Mouse (Mus musculus) lung, embryonic 16.5 days (tissue): ENCODE measurements around the gene Fgfr2. TPM values are rescaled to one million over a fixed set of nuclear protein-coding genes. Genes with fewer than 3 reads are reported as not detected.
"Not testable (repeated sequence)": the region's sequence is repeated elsewhere in the genome, so short reads cannot be mapped to it uniquely, and the experiment has no call there.

Experiments used
- ATAC-seq: fragments of 200-750 bp; cut with Nextera tagmentation; 2 replicates; pipeline ENCODE4 v1.8.0; 2017; ENCODE audit warnings: low read depth, mild to moderate bottlenecking, moderate library complexity
- H3K27ac ChIP-seq: fragments of 300-500 bp; sonication (generic); 2 replicates; pipeline ENCODE4 v1.5.1; 2014; ENCODE audit warnings: mild to moderate bottlenecking, control low read depth, low read length
- H3K27me3 ChIP-seq: fragments of 300-500 bp; sonication (generic); 2 replicates; pipeline ENCODE4 v1.6.1; 2014; ENCODE audit warnings: low read depth, low read length, mixed read lengths; ENCODE audit not compliant: control insufficient read depth, insufficient read depth
- H3K36me3 ChIP-seq: fragments of 300-500 bp; sonication (generic); 2 replicates; pipeline ENCODE4 v1.6.1; 2014; ENCODE audit warnings: low read length; ENCODE audit not compliant: control insufficient read depth, insufficient read depth
- H3K4me1 ChIP-seq: fragments of 300-500 bp; sonication (generic); replicated peaks from 2 replicates; pipeline ENCODE4 v1.6.1; 2014; ENCODE audit warnings: low read length, mixed read lengths; ENCODE audit not compliant: control insufficient read depth, insufficient read depth
- H3K4me2 ChIP-seq: fragments of 300-500 bp; sonication (generic); 2 replicates; pipeline ENCODE4 v1.6.1; 2014; ENCODE audit warnings: low read depth, low read length, control low read depth
- H3K4me3 ChIP-seq: fragments of 300-500 bp; sonication (generic); 2 replicates; pipeline ENCODE4 v1.5.1; 2014; ENCODE audit warnings: mild to moderate bottlenecking, low read length, control low read depth
- H3K9ac ChIP-seq: fragments of 300-500 bp; sonication (generic); 2 replicates; pipeline ENCODE4 v1.6.1; 2014; ENCODE audit warnings: low read length, control low read depth
- H3K9me3 ChIP-seq: fragments of 300-500 bp; sonication (generic); 2 replicates; pipeline ENCODE4 v1.6.1; 2016; ENCODE audit warnings: low read length; ENCODE audit not compliant: control insufficient read depth
- WGBS: fragments of 180-500 bp; shearing (Covaris S2); extraction: QIAGEN DNeasy Blood & Tissue Kit; methylation state at CpG from one replicate; pipeline ENCODE4 v1.1.7; 2014; 5-methylcytosine and 5-hydroxymethylcytosine counted together
- polyA plus RNA-seq: library from polyadenylated mRNA; unstranded; fragments of >200 nt; fragmentation: Nextera tagmentation; extraction: Ambion mirVana; gene quantifications from 2 replicates; pipeline ENCODE4 v1.2.1, GENCODE M21; 2015

The Fgfr2 gene
- polyA plus RNA-seq, 1 experiment from 2014 or later, result 175 TPM

DNA sequence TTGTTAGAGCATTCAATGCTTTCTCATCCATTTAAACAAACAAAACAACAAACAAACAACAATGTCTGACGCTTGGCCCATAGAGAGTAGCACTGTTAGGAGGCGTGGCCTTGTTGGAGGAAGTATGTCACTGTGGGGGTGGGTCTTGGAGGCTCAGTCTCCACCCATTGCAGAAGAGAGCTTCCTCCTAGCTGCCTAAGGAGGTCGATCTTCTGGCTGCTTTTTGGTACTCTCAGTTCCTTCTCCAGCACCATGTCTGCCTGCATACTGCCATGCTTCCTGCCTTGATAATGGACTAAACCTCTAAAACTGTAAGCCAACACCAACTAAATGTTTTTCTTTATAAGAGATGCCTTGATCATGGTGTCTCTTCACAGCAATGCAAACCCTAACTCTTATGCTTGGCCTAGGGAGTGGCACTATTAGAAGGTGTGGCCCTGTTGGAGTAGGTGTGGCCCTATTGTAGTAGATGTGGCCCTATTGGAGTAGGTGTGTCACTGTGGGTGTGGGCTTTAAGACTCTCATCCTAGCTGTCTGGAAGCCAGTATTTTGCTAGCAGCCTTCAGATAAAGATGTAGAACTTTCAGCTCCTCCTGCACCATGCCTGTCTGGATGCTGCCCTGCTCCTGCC is 680.9 kb downstream of the Fgfr2 start:
- not testable (repeated sequence) for H3K4me3 ChIP-seq, H3K9me3 ChIP-seq, H3K27ac ChIP-seq, H3K36me3 ChIP-seq, H3K27me3 ChIP-seq, H3K4me2 ChIP-seq, ATAC-seq, H3K4me1 ChIP-seq, H3K9ac ChIP-seq
- 80% methylated on average over 3 of the region's 3 CpGs for WGBS

DNA sequence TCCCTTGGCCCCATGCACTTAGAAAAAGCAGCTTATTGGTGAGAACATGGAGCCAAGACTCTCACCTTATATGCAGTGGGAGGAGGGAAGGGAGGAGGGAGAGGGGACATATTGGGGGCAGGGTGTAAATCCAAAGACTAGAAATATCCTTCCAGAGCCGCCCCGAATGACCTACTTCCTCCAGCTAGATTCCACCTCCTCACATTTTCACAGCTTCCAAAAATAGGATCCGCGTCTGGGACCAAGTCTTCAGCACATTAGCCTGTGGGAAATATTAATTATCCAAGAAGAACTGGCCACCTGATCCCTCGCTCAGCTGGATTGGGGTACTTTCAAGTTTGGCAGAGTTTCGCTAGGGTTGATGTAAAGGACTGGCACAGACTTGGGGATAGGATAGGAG is 683.2 kb downstream of the Fgfr2 start:
- 80% methylated on average over 6 of the region's 6 CpGs for WGBS
- Histone ChIP-seq H3K9ac (no peak overlapping the region), H3K27ac (no peak overlapping the region), H3K4me1 (peaks cover 5% of the 10 kb centered on the region; the same call in 1 of the 2 replicates), H3K36me3 (no peaks in the 10 kb centered on the region), H3K4me3 (no peak overlapping the region), H3K4me2 (no peak overlapping the region), H3K27me3 (no peaks in the 10 kb centered on the region), H3K9me3 (no peaks in the 10 kb centered on the region)
- no peak for ATAC-seq

DNA sequence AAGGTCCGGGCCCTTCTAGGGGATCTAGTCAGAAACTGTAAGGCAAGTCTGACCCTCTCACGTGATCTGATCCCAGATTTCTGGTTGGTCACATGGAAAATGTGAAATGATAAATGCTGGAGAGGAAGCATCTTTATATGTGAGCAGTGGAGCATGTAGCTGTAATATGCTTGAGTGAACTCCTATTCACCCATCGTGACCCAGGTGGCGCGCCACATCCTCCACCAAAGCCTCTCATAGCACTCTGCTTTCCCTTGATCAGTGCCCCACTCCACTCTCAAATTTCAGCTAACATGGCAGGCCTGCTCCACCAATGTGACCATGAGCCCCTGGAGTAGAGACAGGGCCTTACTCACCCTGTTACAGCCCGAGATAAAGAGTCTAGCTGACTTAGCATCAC is 685.1 kb downstream of the Fgfr2 start:
- H3K27me3 ChIP-seq, result no peaks in the 10 kb centered on the region
- H3K4me1 ChIP-seq, result no peaks in the 10 kb centered on the region
- no peak overlapping the region for H3K4me3 ChIP-seq
- H3K4me2 ChIP-seq, result no peak overlapping the region
- ATAC-seq, result no peak
- no peak overlapping the region for H3K9ac ChIP-seq
- no peak overlapping the region for H3K27ac ChIP-seq
- H3K9me3 ChIP-seq, result no peaks in the 10 kb centered on the region
- 82% methylated on average over 6 of the region's 6 CpGs for WGBS
- no peaks in the 10 kb centered on the region for H3K36me3 ChIP-seq

DNA sequence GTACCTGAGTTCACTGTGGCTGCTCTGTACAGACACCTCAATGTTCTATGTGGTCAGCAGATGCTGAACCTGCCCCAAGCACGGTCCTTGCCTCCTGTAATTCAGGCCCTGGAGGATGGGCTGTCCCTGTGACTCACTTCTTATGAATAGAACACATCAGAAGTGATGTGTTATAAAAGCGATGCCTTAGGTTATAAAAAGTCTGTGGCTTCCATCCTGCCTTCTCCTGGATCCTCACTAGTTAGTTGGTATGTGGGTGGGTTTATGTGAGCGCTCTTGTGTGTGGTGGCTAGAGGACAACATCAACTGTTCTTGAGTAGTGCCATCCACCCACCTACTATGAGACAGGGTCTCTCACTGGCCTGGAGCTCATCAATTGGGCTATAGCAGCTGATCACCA is 685.7 kb downstream of the Fgfr2 start:
- no peaks in the 10 kb centered on the region for H3K27me3 ChIP-seq
- H3K9me3 ChIP-seq, result no peaks in the 10 kb centered on the region
- no peak overlapping the region for H3K4me3 ChIP-seq
- no peak overlapping the region for H3K27ac ChIP-seq
- H3K4me2 ChIP-seq, result no peak overlapping the region
- 87% methylated on average over 3 of the region's 3 CpGs for WGBS
- no peaks in the 10 kb centered on the region for H3K36me3 ChIP-seq
- no peak for ATAC-seq
- H3K4me1 ChIP-seq, result no peaks in the 10 kb centered on the region
- H3K9ac ChIP-seq, result no peak overlapping the region

DNA sequence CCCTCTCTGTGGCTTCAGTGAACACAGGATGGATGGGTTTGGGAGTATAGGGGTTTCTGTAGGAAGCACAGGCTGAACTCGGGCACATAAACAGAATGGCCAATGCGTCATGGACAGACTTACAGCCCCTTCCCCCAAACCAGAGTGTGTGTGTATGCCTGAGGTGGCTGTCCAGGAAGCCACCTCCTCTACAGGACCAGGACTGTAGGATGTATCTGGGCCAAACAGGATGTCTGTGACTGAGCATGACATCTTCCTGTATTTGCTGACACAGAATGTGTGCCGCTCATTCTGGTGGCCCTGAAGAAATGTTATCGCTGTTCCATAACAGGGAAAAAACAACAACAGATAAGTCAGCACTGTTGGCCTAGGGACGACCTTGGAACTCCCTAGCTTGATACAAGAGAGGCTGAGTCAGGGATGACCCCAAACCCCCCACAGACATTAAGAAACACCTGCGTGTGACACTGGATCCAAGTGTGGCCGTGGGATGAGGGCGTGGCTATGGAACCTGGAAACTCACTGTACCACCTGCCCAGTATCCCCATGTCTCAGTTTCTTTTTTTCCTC is 687.6 kb downstream of the Fgfr2 start:
- 66% methylated on average over 8 of the region's 8 CpGs for WGBS
- no peaks in the 10 kb centered on the region for H3K4me1 ChIP-seq
- H3K4me3 ChIP-seq, result no peak overlapping the region
- no peaks in the 10 kb centered on the region for H3K27me3 ChIP-seq
- no peaks in the 10 kb centered on the region for H3K9me3 ChIP-seq
- no peaks in the 10 kb centered on the region for H3K36me3 ChIP-seq
- no peak overlapping the region; the same call in 1 of the 2 replicates for H3K27ac ChIP-seq
- H3K9ac ChIP-seq, result no peak overlapping the region
- no peak overlapping the region for H3K4me2 ChIP-seq
- peak; percentile 76 for ATAC-seq

DNA sequence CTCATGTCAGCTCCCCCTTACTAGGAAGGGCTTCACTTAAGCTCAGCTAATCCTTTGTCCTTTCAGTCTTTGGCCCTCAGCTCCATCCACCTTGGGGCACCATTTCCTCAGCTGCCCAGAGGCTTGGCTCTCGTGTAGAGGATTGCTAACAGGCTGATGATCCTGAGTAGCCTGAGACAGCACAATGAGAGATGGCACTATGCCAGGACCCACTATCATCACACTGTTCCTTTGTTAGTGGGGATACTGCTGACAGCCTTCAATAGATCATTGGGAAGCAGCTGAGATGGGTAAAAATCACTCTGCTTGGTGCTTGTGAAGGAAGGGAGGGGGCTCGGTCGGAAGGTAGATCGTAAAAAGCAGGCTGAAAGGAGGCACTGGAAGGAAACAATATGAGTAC is 693.8 kb downstream of the Fgfr2 start:
- Histone ChIP-seq H3K9me3 (no peaks in the 10 kb centered on the region), H3K27me3 (no peaks in the 10 kb centered on the region), H3K4me2 (no peak overlapping the region), H3K4me1 (no peaks in the 10 kb centered on the region), H3K9ac (no peak overlapping the region), H3K4me3 (no peak overlapping the region), H3K36me3 (no peaks in the 10 kb centered on the region), H3K27ac (no peak overlapping the region)
- ATAC-seq, result no peak; the same call in 1 of the 2 replicates
- 52% methylated on average over 4 of the region's 4 CpGs for WGBS

DNA sequence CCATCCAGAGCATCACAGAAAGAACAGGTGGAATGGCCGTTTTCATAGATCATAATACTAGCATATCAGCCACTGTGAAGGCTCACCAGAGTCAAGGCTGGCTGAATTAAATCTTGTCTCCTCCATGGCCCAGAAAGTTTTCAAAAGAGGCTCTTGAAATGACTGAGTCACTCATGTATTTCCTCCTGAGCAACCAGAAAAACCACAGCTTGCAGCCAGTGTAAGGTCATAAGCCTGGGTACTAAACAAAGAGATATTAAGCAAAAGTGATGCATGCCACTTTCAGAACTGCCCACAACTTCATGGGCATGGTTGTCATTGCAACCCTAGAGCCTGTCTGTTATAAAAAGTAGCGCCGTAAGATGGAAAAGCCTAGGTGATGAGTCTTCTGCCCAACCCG is 694.8 kb downstream of the Fgfr2 start:
- Histone ChIP-seq H3K27me3 (no peaks in the 10 kb centered on the region), H3K4me2 (no peak overlapping the region), H3K9me3 (no peaks in the 10 kb centered on the region), H3K9ac (no peak overlapping the region), H3K27ac (no peak overlapping the region), H3K4me1 (no peaks in the 10 kb centered on the region), H3K4me3 (no peak overlapping the region), H3K36me3 (no peaks in the 10 kb centered on the region)
- ATAC-seq, result no peak
- 91% methylated on average over 4 of the region's 4 CpGs for WGBS

DNA sequence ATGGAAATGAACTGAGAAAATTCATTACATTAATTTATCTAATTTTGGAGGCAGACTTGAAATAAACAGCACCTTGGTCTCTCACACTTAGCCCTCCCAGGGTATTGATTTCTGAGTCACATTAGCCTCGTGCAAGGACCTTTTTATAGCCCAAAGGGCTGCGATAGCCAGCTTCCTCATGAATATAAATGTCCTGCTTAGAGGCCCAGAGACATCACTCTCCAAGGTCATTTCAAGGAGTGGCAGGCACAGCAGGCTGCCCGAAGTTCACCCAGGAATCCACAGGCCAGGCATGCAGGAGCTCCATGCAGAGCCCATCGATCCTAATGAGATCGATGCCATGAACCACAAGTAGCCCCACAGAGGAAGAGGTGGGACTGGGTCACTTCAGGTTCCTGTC is 697.1 kb downstream of the Fgfr2 start:
- Histone ChIP-seq H3K27ac (no peak overlapping the region), H3K4me3 (no peak overlapping the region), H3K9ac (no peak overlapping the region), H3K4me2 (no peak overlapping the region), H3K9me3 (no peaks in the 10 kb centered on the region), H3K27me3 (no peaks in the 10 kb centered on the region), H3K4me1 (no peaks in the 10 kb centered on the region), H3K36me3 (no peaks in the 10 kb centered on the region)
- 82% methylated on average over 5 of the region's 5 CpGs for WGBS
- ATAC-seq, result no peak

DNA sequence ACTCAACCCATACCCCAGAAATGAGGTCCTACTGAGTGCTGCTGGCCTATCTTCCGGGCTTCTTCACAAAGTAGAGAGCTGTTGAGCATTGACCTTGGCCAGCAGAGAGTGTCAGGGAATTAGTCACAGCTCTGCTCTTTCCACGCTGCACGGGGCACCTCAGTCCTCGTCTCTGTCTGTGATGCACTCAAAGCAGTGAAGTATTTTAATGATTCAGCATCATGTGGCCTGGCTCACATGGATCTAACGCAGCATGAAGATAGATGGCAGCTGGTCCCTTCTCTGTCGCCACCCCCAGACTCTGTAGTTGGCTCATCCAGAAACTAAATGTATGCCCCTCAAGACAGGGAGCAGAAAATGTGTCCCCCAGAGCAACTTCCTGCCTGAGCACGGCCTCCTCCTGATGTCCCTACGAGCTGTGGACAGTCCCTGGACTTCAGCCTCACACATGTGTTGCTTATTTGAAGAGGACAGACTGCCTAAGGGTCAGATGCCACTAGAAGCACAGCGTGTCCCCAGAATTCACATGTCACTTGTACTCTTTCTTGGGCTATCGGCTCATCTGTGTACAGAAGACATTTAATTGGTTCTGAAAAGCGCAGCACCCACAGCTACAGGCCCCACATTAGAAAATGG is 697.7 kb downstream of the Fgfr2 start:
- no peak overlapping the region for H3K4me3 ChIP-seq
- H3K4me2 ChIP-seq, result no peak overlapping the region
- no peak overlapping the region for H3K9ac ChIP-seq
- no peaks in the 10 kb centered on the region for H3K9me3 ChIP-seq
- ATAC-seq, result no peak
- H3K27me3 ChIP-seq, result no peaks in the 10 kb centered on the region
- H3K27ac ChIP-seq, result no peak overlapping the region
- no peaks in the 10 kb centered on the region for H3K4me1 ChIP-seq
- 55% methylated on average over 11 of the region's 11 CpGs for WGBS
- no peaks in the 10 kb centered on the region for H3K36me3 ChIP-seq
